Mouse (Mus musculus): ENCODE data around the gene Inafm1. TPM values are rescaled to one million over a fixed set of nuclear protein-coding genes. Genes with fewer than 3 reads are reported as not detected.
A peak's percentile ranks its signal among the peaks of the same experiment; 100 is the strongest.
"Not testable (repeated sequence)": the region's sequence is repeated elsewhere in the genome, so short reads cannot be mapped to it uniquely, and the experiment has no call there.

Gene Inafm1
- polyA plus RNA-seq, 1 experiment from 2014 or later = 7.6 TPM

- DNase-seq (ENCODE audit: low spot score) = no peak
Measured at GRCm38 (mm10) chr7:16263843-16264242, 9.6 kb downstream of the Inafm1 start.

DNA sequence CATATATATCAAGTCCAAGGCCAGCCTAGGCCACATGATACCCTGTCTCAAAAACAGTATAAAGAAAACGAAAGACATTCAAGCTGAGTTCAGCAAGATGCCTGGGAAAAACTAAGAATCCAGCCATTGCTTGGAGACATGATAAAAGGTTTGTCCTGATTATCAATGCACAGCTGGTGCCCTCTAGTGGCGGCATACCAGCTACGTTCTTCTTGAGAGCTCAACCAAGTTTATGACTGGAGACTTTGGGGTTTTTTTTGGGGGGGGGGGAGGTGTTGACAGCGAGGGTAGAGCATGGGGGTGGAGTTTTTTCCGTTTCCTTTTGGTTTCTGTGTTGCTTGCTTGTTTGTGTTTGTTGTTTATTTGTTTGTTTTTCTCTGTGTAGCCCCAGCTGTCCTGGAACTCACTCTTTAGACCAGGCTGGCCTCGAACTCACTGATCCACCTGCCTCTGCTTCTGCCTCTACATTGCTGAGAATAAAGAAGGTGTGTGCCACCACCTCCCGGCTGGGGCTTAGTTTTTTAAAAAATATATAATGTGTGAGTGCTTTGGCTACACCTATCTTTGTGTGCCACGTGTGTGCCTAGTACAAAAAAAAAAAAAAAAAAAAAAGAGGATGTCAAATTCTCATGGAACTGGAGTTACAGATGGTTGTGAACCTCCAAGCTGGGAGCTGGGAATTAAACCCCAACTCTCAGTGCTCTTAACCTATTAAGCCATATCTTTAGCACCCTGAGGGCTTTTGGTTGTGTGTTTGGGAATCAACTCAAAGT, 10.2 kb downstream of the Inafm1 start:
- DNase-seq (ENCODE audit: low spot score) = peak; percentile 81

GRCm38 (mm10) chr7:16261097-16261496, 12.3 kb downstream of the Inafm1 start:
- no peak for DNase-seq (ENCODE audit: low spot score)

DNA sequence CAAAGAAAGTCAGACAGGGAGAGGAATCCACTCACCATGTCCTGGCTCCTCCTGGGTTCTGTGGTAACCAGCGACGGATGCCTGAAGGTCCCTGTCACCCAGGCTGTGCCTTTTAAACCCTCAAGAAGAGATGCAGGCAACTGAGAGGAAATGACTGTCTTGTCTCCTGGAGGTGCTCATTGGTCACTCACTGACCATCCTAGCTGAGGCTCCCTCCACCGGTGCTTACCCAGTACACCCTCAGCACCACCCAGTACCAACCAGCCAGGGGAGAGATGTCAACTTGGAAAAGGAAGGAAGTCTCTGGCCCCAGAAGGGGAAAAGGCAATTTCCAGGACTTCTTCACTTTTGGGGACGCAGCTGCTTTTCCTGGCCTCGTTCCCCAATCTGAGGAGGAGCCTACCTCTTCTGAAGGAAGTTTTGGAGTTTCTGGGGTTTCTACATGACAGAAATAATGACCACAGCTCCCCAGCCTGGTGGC, 14.3 kb downstream of the Inafm1 start, which contains the start of gene C5ar1:
TSS of gene C5ar1 (minus strand) at position 431 of the 481 bp plus-strand sequence.
- DNase-seq (ENCODE audit: low spot score) = no peak

DNA sequence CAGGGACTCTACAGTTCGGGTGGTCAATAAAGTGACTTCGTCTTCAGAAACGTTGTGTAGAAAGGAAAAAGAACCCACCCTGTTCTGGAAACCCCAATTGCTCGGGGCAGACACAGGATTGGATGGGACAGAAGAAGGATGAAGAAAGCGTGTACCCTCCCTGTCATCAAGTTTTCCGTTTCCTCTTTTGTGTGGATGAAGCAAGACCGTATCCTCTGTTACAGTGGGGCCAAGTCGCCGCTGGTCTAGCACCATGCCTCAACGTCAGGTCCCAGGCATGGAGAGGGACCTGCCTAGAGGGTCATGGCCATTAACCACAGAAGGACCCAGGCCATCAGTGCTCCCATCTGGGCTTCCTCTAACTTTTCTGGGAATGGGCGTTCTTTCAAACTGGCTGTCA, 15.6 kb downstream of the Inafm1 start:
- DNase-seq (ENCODE audit: low spot score) = no peak

GRCm38 (mm10) chr7:16255963-16256362, 17.5 kb downstream of the Inafm1 start:
- not testable (repeated sequence) for DNase-seq (ENCODE audit: low spot score)

GRCm38 (mm10) chr7:16254195-16254594, 19.2 kb downstream of the Inafm1 start:
- no peak for DNase-seq (ENCODE audit: low spot score)

DNA sequence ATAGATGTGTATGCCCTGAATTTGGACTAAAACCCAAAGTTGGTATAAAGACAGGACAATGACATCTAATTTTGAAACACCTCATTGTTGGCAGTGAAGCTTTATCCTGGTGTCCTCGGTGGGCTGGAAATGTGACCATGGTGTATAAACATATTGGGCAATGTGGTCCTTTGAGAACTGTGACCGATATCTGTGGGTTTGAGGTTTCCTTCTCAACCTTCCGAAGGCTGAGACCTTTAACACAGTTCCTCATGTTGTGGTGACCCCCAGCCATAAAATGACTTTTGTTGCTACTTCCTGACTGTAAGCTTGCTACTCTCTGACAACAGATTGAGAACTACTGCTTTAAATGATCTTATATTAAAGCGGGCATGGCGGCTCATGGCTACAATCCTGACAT, 22.7 kb downstream of the Inafm1 start:
- DNase-seq (ENCODE audit: low spot score) = no peak

DNA sequence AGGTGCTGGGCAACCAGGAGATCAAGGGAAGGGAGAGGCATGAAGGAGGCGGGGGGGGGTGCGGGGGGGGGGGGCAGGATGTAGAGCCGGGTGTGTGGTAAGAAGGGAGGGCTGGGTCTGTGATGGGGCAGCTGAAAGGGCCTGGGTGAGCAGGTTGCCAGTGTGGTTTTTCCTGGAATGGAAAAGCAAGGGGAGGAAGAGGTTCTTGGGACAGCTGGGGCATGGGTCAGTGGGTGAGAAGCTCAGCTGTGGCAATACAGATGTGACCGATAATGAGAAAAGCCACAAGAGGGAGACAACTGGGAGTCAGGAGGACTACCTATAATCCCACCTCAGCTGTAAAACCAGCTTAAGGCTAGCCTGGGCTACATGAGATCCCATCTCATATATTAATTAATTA, 27.5 kb downstream of the Inafm1 start:
- no peak for DNase-seq (ENCODE audit: low spot score)

DNA sequence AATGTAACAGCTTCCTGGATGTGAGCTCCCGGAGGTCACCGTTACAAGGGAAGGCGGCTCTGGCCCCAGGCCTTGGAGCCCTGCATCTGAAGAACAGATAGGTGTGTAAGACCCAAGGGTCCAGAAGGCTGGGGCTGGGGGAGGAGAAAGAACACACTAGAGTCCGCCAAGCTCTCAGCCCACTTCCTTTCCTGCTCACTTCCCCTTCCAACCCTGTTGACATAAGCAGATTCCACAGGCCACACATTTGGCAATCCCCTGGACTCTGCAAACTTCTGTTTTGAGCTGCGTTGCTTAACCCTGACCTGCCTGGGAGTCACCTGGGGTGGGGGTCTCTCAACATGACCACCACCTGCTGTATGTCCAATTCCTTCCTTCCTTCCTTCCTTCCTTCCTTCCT, 29.4 kb downstream of the Inafm1 start, which contains the start of gene C5ar2:
TSS of gene C5ar2 (minus strand) at position 88 of the 400 bp plus-strand sequence.
- no peak for DNase-seq (ENCODE audit: low spot score)

- no peak for DNase-seq (ENCODE audit: low spot score)
Measured at GRCm38 (mm10) chr7:16242198-16242597, 31.2 kb downstream of the Inafm1 start.

GRCm38 (mm10) chr7:16241787-16242186, 31.6 kb downstream of the Inafm1 start:
- DNase-seq (ENCODE audit: low spot score) = no peak

- DNase-seq (ENCODE audit: low spot score) = no peak
Measured at GRCm38 (mm10) chr7:16240978-16241303, 32.5 kb downstream of the Inafm1 start.

DNA sequence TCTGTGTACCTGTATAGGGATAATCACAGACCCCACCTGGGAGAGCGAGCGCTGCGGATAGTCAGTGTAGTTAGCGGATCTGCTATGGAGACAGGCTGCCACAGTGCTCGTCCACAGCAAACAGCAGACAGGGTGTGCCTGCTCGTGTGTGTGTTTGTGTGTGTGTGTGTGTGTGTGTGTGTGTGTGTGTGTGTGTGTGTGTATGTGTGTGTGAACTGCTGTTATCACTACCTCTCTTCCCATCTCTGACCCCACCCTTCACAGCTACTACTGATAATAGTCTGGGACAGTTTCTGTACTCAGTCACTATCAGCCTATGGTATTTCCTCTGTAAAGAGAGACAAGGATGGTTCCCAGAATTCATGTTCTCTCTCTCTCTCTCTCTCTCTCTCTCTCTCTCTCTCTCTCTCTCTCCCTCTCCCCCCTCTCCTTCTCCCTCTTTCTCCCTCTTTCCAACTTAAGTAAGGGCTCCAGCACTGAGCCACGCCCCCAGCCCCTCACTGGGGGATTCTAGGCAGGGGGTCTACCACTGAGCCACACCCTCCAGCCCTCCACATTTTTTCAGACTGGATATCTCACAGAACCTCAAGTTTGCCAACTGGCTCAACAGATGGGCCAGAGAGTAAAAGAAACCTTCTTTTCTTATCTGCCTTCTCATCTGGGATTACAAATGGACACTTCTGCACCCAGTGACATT, 33.0 kb downstream of the Inafm1 start:
- DNase-seq (ENCODE audit: low spot score) = no peak

DNA sequence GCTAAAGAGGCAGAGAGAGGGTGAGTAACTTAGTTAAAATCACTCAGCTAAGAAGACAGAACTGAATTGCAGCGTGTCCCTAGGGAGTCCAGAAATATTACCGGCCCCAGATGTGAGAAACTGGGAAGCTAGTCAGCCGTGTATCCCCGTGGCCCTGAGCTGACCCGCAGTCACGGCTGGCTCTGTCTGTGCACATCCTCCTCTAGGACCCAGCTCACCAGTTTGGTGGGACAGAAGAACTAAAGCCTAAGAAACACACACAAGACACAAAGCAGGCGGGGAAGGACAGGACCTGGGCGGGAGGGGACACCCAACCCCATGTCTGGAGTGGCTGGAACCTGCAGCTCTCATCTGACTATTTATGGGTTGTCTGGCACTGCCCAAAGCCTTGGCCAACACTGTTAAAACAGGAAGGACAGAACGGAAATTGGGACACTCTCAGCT, 33.8 kb downstream of the Inafm1 start:
- no peak for DNase-seq (ENCODE audit: low spot score)

DNA sequence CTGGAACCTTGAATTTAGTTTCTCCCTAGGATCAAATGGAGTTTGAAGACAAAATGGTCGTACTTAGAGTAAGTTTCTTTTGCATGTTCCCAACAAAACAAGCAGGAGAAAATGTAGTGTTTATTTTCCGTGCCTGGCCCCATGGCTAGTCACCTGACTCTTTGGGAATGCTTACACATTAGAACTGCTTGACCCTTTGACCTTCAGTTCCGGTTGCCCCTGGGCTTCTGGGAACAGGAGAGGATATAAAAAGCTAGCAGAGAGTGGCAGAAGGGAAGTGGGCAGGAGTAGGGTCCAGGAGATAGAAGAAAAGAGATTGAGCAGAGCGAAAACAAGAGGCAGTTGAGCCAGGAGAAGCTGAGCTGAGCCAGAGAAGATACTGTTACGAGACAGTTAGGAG, 43.5 kb downstream of the Inafm1 start:
- DNase-seq (ENCODE audit: low spot score) = no peak

Other genes starting within 250 kb of the Inafm1 start
- gene Bicra, start 225.7 kb downstream of the Inafm1 start, polyA plus RNA-seq (2015; fragmentation: Nextera tagmentation; extraction: Ambion mirVana) = 2.9 and 4.9 TPM in 2 replicates
- gene Zfp541, start 211.8 kb downstream of the Inafm1 start, polyA plus RNA-seq (2015; fragmentation: Nextera tagmentation; extraction: Ambion mirVana) = 0.13 and 0.36 TPM in 2 replicates
- gene Napa, start 175.2 kb downstream of the Inafm1 start, polyA plus RNA-seq (2015; fragmentation: Nextera tagmentation; extraction: Ambion mirVana) = 152 and 172 TPM in 2 replicates
- 15.9 and 18.5 TPM in 2 replicates for gene Kptn, start 153.7 kb downstream of the Inafm1 start, polyA plus RNA-seq (2015; fragmentation: Nextera tagmentation; extraction: Ambion mirVana)
- gene Slc8a2, start 143.8 kb downstream of the Inafm1 start, polyA plus RNA-seq (2015; fragmentation: Nextera tagmentation; extraction: Ambion mirVana) = 0.03 and 0.04 TPM in 2 replicates
- gene Meis3, start 98.5 kb downstream of the Inafm1 start, polyA plus RNA-seq (2015; fragmentation: Nextera tagmentation; extraction: Ambion mirVana) = 20.7 and 21.1 TPM in 2 replicates
- 18.4 and 18.7 TPM in 2 replicates for gene Dhx34, start 51.6 kb downstream of the Inafm1 start, polyA plus RNA-seq (2015; fragmentation: Nextera tagmentation; extraction: Ambion mirVana)
- gene C5ar2, start 29.5 kb downstream of the Inafm1 start, polyA plus RNA-seq (2015; fragmentation: Nextera tagmentation; extraction: Ambion mirVana) = 0.04 and 0.14 TPM in 2 replicates
- 1.1 and 1.2 TPM in 2 replicates for gene C5ar1, start 14.1 kb downstream of the Inafm1 start, polyA plus RNA-seq (2015; fragmentation: Nextera tagmentation; extraction: Ambion mirVana)
- gene Ccdc9, start 13.2 kb upstream of the Inafm1 start, polyA plus RNA-seq (2015; fragmentation: Nextera tagmentation; extraction: Ambion mirVana) = 15.9 and 21.9 TPM in 2 replicates
- gene Bbc3, start 34.8 kb upstream of the Inafm1 start, polyA plus RNA-seq (2015; fragmentation: Nextera tagmentation; extraction: Ambion mirVana) = 8.0 and 9.2 TPM in 2 replicates
- 246 and 259 TPM in 2 replicates for gene Sae1, start 114.2 kb upstream of the Inafm1 start, polyA plus RNA-seq (2015; fragmentation: Nextera tagmentation; extraction: Ambion mirVana)
- gene Zc3h4, start 127.3 kb upstream of the Inafm1 start, polyA plus RNA-seq (2015; fragmentation: Nextera tagmentation; extraction: Ambion mirVana) = 12.2 and 15.9 TPM in 2 replicates
- 148 and 149 TPM in 2 replicates for gene Tmem160, start 179.2 kb upstream of the Inafm1 start, polyA plus RNA-seq (2015; fragmentation: Nextera tagmentation; extraction: Ambion mirVana)
- gene Npas1, start 204.1 kb upstream of the Inafm1 start, polyA plus RNA-seq (2015; fragmentation: Nextera tagmentation; extraction: Ambion mirVana) = 0.31 and 0.52 TPM in 2 replicates

Data from thymus, postnatal 0 days (tissue).